Mouse (Mus musculus): ENCODE results near the gene Nup210.

DNA sequence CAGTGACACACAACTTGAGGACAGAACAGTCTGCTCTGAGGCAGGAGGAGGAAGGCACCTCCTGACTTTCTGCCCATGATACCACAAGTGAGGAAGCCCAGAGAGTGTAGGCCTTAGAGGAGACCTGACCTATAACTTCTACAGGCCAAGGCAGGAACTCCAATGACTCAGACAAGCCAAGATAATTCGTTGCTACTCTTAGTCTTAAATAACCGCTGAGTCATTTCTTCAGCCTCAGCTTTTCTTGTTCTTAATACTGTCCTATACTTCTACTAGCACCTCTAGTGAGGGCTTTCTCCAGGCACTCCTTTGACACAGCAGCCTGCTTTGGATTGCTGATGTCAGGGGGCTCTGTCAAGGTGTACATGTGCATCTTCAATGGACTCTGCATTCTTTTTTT, 55.3 kb downstream of the Nup210 start:
- TF ChIP-seq CTCF (IDR thresholded peaks at IDR 0.05; ENCODE audit: control insufficient read depth, insufficient read depth, insufficient read length) (no peak), CEBPB (IDR thresholded peaks at IDR 0.05; ENCODE audit: low read depth) (no peak), MYOG (IDR thresholded peaks at IDR 0.05; ENCODE audit: control insufficient read depth, extremely low read depth, insufficient read length) (no peak), MAX (IDR thresholded peaks at IDR 0.05) (no peak), USF1 (IDR thresholded peaks at IDR 0.05; ENCODE audit: low read depth) (no peak), FOSL1 (IDR thresholded peaks at IDR 0.05; ENCODE audit: insufficient read depth, low read length, poor library complexity, severe bottlenecking) (no peak)

Measured in C2C12 (cell line).